Mouse (Mus musculus) liver (tissue): ENCODE results near the gene Micall2.
"Not testable (repeated sequence)": the region's sequence is repeated elsewhere in the genome, so short reads cannot be mapped to it uniquely, and the experiment has no call there.

Source experiments
- DNase-seq: peaks from one replicate; pipeline ENCODE4 v3.0.0-alpha.2; 2020; ENCODE audit warnings: mixed read lengths

The Micall2 gene

GRCm38 (mm10) chr5:139735677-139736503 lies at the start of gene Micall2:
Gene Micall2 (minus strand): TSS chr5:139736336.
- DNase-seq: peak; percentile 99

- no peak for DNase-seq
Observed at GRCm38 (mm10) chr5:139781406-139781805, 45.3 kb upstream of the Micall2 start.

DNA sequence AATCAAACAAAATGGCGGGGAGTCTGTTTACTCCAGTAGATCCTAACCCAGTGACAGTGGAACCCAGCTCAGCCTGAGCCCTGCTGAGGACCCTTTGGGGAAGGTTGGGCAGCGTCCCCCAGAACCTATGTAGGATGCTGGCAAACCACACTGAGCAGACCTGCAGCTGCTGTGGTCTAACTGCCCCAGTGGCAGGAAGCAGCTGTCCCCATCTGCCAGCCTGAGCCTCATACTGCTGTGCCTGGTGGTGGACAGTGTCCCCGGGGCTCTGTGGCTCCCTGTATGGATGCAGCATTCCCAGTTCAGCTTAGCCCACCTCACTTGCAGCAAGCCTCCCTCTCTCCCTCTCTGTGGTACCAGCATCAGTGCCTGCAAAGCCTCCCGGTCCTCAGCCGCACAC lies 40.8 kb upstream of the Micall2 start:
- DNase-seq: no peak

GRCm38 (mm10) chr5:139775216-139775926 lies 39.2 kb upstream of the Micall2 start, which contains the start of gene Ints1:
Gene Ints1 (minus strand): TSS chr5:139775674.
- peak; percentile 97 for DNase-seq

GRCm38 (mm10) chr5:139768216-139768615 lies 32.1 kb upstream of the Micall2 start:
- DNase-seq: no peak

DNA sequence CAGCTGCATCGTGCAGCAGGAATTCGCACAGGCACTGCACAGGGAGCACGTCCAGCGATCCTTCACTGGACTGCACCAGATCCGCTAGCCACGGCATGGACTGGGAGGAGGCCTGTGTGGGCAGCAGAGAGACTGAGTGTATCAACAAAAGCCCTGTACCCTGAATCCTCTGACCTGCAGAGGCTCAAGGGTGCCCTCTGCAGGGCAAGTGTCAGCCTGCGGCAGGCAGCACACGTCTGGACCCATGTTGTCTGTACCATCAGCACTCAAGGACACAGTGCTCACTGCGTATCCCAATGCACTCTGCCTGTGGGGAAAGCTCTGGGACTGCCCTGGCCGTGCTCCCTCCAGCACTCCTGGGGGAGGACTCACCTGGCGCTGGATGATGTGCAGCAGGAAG lies 28.2 kb upstream of the Micall2 start:
- peak; percentile 56 for DNase-seq

- no peak for DNase-seq
Observed at GRCm38 (mm10) chr5:139758096-139758495, 22.0 kb upstream of the Micall2 start.

DNA sequence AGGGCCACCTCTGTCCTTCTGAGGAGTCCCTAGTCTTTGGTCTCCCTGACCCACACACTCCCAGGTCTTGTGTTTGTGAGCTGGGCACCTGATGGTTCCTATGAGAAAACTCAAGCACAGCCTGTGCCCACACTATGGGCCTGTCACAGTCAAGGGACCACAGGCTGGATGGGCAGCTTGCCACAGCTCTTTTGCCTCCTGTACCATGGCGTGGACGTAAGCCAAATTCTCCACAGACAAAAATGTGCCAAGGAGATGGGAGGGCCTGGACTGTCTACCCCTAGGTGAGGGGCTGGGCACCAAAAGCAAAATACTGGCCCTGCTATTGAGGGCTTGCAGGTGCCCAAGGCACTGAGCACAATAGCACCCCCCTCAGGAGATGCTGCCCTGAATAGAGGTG lies 20.4 kb upstream of the Micall2 start:
- no peak for DNase-seq

GRCm38 (mm10) chr5:139756135-139756534 lies 20.0 kb upstream of the Micall2 start:
- DNase-seq: no peak

GRCm38 (mm10) chr5:139754753-139755152 lies 18.6 kb upstream of the Micall2 start:
- peak; percentile 74 for DNase-seq

DNA sequence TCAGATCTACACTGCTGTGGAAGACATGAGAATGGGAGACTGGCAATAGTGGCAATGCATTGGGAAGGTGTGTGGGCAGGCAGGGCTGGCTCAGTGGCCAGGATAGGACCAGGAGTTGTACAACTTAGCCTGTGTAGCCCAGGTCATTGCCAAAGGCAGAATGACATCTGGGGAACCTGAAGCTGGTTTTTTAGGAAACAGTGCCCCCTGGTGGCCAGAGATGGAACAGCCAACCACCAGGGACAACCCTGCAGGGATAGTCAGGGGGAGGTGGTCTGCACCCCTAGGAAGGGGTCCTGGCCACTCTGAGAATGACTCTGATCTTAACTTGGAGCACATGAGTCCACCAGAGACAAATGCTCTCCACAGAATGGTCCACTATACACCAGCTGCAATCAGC lies 14.4 kb upstream of the Micall2 start:
- DNase-seq: peak; percentile 74

DNA sequence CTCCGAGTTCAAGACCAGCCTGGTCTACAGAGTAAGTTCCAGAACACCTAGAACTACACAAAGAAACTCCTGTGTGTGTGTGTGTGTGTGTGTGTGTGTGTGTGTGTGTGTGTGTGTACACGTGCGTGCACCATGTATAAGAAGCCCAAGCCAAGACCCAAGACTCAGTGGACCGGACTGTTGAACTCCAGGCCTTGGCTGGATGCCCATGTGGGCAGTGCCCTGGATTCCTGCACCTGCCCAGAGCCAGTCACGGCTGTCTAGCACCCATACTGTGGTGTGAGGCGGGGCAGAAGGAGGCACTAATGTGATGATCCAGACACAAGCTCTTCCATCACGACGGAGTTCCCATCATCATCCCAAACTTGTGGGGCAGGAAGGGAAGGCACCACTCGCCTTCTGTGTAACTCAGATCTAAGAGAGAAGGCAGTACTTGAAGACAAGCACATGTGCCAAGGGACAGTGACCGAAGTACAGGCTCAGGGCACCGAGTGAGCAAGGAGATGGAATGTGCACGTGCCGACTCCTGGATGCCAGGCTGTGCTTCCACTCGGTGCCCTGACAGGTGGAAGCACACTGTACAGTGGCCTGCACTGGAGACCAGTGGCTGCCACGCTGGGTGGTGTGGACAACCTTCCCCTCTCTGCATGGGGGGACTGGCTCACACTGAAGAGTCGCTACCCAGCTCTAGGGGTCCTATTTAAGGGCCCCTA lies 13.4 kb upstream of the Micall2 start:
- no peak for DNase-seq

GRCm38 (mm10) chr5:139745771-139746170 lies 9.6 kb upstream of the Micall2 start:
- peak; percentile 83 for DNase-seq

- not testable (repeated sequence) for DNase-seq
Observed at GRCm38 (mm10) chr5:139742640-139743039, 6.5 kb upstream of the Micall2 start.

- peak; percentile 92 for DNase-seq
Observed at GRCm38 (mm10) chr5:139738592-139739315, 2.6 kb upstream of the Micall2 start.

DNA sequence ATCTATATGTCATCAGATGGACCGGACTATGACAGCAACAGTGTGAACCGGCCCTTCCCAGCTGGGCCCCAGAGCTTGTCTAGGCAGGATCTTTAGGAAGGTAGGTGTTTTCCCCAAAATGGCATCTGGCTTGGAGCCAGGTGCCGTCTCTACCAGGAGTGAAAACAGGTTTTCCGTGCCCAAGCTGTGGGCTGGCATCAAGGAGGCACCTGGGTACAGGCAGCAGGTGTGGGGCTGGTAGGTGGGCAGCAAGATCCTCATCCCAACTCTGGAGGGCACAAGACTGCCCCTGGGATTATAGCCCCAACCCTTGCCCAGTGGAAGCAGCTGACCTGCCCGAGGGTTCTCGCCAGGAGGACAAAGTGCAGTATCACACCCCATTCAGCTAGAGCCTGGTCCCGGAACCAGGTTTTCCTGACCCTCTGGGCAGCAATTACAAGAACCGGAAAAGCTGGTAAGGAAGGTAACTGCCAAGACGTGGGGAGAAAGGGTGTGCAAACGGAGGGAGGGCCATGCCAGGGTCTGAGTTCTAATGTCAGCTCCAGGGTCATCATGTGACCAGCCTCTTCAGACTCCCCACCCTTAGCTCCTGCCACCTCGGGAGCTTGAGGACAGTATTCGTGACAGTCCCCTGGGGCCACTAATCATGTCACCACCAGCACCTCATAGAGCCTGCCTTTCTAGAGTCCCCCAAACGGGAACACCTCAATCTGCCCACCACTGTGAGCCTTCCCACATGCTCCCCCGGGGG lies 1.9 kb upstream of the Micall2 start:
- DNase-seq: peak; percentile 77

- no peak for DNase-seq
Observed at GRCm38 (mm10) chr5:139736504-139736940, 386 bp upstream of the Micall2 start.

DNA sequence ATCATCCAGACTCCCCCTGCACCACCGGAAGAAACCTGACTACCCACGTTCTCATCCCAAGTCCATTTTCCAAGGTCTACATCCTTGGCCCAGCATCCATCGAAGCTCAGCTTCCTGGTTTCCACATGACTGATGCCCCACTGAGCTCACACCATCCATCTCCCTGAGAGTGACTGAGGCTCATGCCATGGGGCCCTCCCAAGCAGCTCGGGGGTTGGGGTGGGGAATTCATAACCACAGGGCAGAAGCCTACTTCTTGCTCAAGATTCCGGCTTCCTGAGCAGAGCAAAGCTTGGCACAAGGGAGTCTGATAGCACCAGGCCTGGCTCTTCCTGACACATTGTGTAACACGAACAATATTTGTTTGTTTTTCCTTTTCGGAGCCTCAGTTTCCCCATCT lies 1.4 kb downstream of the Micall2 start:
- DNase-seq: peak; percentile 67

- peak; percentile 85 for DNase-seq
Observed at GRCm38 (mm10) chr5:139734016-139734415, 2.1 kb downstream of the Micall2 start.

DNA sequence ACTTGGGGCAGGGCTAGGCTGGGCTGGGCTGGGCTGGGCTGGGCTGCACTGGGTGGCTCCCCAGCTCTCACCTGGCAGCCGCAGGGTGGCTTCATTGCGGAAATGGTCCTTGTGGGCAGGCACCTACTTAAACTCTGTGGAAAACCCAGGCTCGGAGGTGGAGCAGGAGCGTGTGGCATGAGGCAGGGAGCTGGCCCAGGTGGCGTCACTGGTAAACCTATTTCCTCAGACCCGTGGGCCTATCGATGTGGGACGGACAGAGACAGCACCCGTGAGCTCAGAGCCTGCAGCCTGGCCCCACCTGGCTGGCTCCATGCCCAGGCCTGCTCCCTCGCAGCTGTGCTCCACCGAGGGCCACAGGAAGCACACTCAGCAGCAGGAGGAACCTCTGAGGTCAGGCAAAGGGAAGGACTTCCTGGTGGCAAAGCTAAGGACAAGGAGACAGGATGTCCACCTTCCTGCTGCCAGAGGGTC lies 3.5 kb downstream of the Micall2 start:
- peak; percentile 61 for DNase-seq

DNA sequence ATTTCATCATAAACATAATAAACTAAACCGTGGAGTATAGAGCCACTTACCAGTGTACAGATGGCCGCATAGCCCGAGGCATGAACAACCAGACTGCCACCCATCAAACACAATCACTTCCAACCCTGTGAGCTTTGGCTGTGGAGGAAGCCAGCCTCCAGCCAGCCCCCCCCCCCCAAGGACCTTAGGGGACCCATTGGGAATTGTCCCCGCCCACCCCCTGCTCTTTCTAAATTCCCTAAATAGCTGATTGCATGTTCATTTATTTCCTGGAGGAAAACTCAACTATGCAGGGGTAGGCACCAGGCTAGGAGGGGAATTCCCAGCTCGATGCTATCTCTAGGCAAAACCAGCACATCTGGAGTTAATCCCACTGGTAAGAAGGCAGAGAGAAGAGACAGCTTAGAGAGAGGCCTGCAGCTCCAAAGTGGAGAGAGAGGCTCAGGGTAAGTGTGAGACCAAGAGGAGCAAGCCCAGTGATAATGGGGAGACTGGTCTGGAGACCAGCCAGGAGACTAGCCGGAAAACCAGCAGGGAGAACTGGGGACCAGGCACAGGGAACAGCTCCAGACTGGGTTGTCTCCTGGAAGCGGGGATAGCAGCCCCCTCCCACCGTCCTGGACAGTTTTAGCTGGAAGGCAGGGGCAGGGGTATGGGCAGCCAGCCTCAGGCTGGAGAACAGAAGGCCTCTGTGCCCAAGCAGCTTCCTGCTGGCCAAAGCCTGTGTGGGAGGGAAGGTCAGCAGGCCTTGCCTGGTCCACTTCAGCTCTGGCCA lies 5.2 kb downstream of the Micall2 start:
- no peak for DNase-seq
